Mouse (Mus musculus): ENCODE measurements around the gene Gm21885.

- TF ChIP-seq POLR2A (IDR thresholded peaks at IDR 0.05; ENCODE audit: control insufficient read depth, extremely low read depth, insufficient read depth, low read length, poor library complexity), result no peak
- no peak for TF ChIP-seq CTCF (IDR thresholded peaks at IDR 0.05; ENCODE audit: borderline replicate concordance, control insufficient read depth, extremely low read depth, insufficient read depth, low read length, poor library complexity)
Measured at GRCm38 (mm10) chr11:94255733-94256132, 25.9 kb upstream of the Gm21885 start.
